ENCODE assay signal across 18 mouse cellular contexts in genomic region chr10:117522906-117523829, GRCm38 (mm10).
DNase-seq lines count a peak whose midpoint lies in the region; ATAC-seq and TF ChIP-seq lines count a peak whose summit lies in the region.
"Had no signal": no experiment of that assay in that cellular context is flagged by ENCODE, and none has a peak within 500 bp of the region (broad histone marks: within the 10 kb centered on the region; RNA-seq: fewer than 3 reads in every experiment).

No protein-coding gene starts in this region.

- no peak for TF ChIP-seq CTCF in testis, adult 2 months (IDR thresholded peaks at IDR 0.05; ENCODE audit: control insufficient read depth, insufficient read depth, insufficient replicate concordance, low read depth, low read length)
- TF ChIP-seq CTCF in stomach, postnatal 0 days (IDR thresholded peaks at IDR 0.05; ENCODE audit: low read depth) = no peak

- intact Hi-C loops in heart, postnatal 14 days (cut with DNase I) = no loop called here

- no peak overlapping the region for H3K4me2 ChIP-seq in stomach, postnatal 0 days (replicated peaks; ENCODE audit: low read depth)
- H3K4me2 ChIP-seq: embryonic facial prominence, embryonic 12.5 days; forebrain, embryonic 13.5 days; forebrain, embryonic 15.5 days had no signal

- 0 out of 2 replicates have a peak, but pooled peaks have one; percentile 42 for ATAC-seq in stomach, postnatal 0 days (ENCODE audit: low FRiP score, low TSS enrichment)
- ATAC-seq: forebrain, embryonic 13.5 days; forebrain, embryonic 15.5 days; forebrain, postnatal 0 days had no signal

- H3K4me3 ChIP-seq in testis, adult 2 months (ENCODE audit: control insufficient read depth, low read depth, low read length) = peak overlapping the region; percentile 4; the same call in 1 of the 2 replicates
- H3K4me3 ChIP-seq in stomach, postnatal 0 days (ENCODE audit: low read depth, low read length) = no peak overlapping the region
- H3K4me3 ChIP-seq in heart, embryonic 10.5 days = no peak overlapping the region
- H3K4me3 ChIP-seq: embryonic facial prominence, embryonic 10.5 days; embryonic facial prominence, embryonic 12.5 days; forebrain, embryonic 13.5 days; forebrain, embryonic 15.5 days had no signal

- no peaks in the 10 kb centered on the region for H3K4me1 ChIP-seq in testis, adult 2 months (ENCODE audit: control insufficient read depth, insufficient read depth, low read length)
- no peaks in the 10 kb centered on the region for H3K4me1 ChIP-seq in stomach, postnatal 0 days (replicated peaks; ENCODE audit: control insufficient read depth, insufficient read depth)
- H3K4me1 ChIP-seq in heart, embryonic 10.5 days = peaks cover 10% of the 10 kb centered on the region; the same call in 1 of the 2 replicates
- H3K4me1 ChIP-seq: embryonic facial prominence, embryonic 12.5 days; forebrain, embryonic 13.5 days; forebrain, embryonic 15.5 days had no signal

- TF ChIP-seq EP300 in stomach, postnatal 0 days (optimal IDR thresholded peaks at IDR 0.05) = no peak

- no peak for DNase-seq in testis, postnatal 10 days (ENCODE audit: low spot score)
- no peak for DNase-seq in stomach, postnatal 0 days (ENCODE audit: low spot score)
- no peak for DNase-seq in heart, embryonic 10.5 days (ENCODE audit: low spot score)
- DNase-seq in heart, postnatal 14 days = no peak
- DNase-seq: adrenal gland, adult 8-10 months; adrenal gland, postnatal 14 days; adrenal gland, postnatal 36 days; cerebellum, adult 11-12 months; cerebellum, adult 2 months; cerebellum, adult 9-10 months; cerebellum, postnatal 10 days; cerebellum, postnatal 25 days; forebrain, postnatal 0 days had no signal

- H3K9ac ChIP-seq in stomach, postnatal 0 days (ENCODE audit: low read length) = no peak overlapping the region
- H3K9ac ChIP-seq: embryonic facial prominence, embryonic 12.5 days; forebrain, embryonic 13.5 days; forebrain, embryonic 15.5 days; forebrain, postnatal 0 days had no signal

- no peak overlapping the region for H3K27ac ChIP-seq in testis, adult 2 months (ENCODE audit: control insufficient read depth, insufficient read depth, low read depth, low read length)
- H3K27ac ChIP-seq in stomach, postnatal 0 days (replicated peaks) = no peak overlapping the region
- H3K27ac ChIP-seq in heart, embryonic 10.5 days = no peak overlapping the region
- H3K27ac ChIP-seq: embryonic facial prominence, embryonic 10.5 days; embryonic facial prominence, embryonic 12.5 days; forebrain, embryonic 13.5 days; forebrain, embryonic 15.5 days had no signal

- H3K9me3 ChIP-seq in stomach, postnatal 0 days (ENCODE audit: control insufficient read depth, low read length) = no peaks in the 10 kb centered on the region
- no peaks in the 10 kb centered on the region for H3K9me3 ChIP-seq in heart, embryonic 10.5 days
- H3K9me3 ChIP-seq: embryonic facial prominence, embryonic 10.5 days; embryonic facial prominence, embryonic 12.5 days; forebrain, embryonic 13.5 days; forebrain, embryonic 15.5 days had no signal

- no peaks in the 10 kb centered on the region for H3K27me3 ChIP-seq in testis, adult 2 months (ENCODE audit: control insufficient read depth, insufficient read depth, low read length)
- no peaks in the 10 kb centered on the region for H3K27me3 ChIP-seq in stomach, postnatal 0 days (ENCODE audit: control insufficient read depth, insufficient read depth, low read length)
- no peaks in the 10 kb centered on the region for H3K27me3 ChIP-seq in heart, embryonic 10.5 days (ENCODE audit: insufficient read depth, poor library complexity, severe bottlenecking)
- H3K27me3 ChIP-seq: embryonic facial prominence, embryonic 12.5 days; forebrain, embryonic 13.5 days; forebrain, embryonic 15.5 days had no signal

- no peak for TF ChIP-seq POLR2A in testis, adult 2 months (IDR thresholded peaks at IDR 0.05; ENCODE audit: control insufficient read depth, low read depth, low read length)

- 82% methylated on average over 10 of the region's 10 CpGs for WGBS in stomach, postnatal 0 days
- 77% methylated on average over 10 of the region's 10 CpGs for WGBS in heart, embryonic 10.5 days

- H3K36me3 ChIP-seq in testis, adult 2 months (ENCODE audit: control insufficient read depth, insufficient read depth, low read length) = no peaks in the 10 kb centered on the region
- no peaks in the 10 kb centered on the region for H3K36me3 ChIP-seq in stomach, postnatal 0 days (ENCODE audit: control insufficient read depth, insufficient read depth, low read length)
- H3K36me3 ChIP-seq in heart, embryonic 10.5 days = no peaks in the 10 kb centered on the region
- H3K36me3 ChIP-seq: embryonic facial prominence, embryonic 10.5 days; embryonic facial prominence, embryonic 12.5 days; forebrain, embryonic 15.5 days had no signal
